Mouse (Mus musculus) erythroblast, embryonic 14.5 days (primary cell): ENCODE measurements around the gene Krt79.

Experiments
- GATA1 ChIP-seq: IDR thresholded peaks from 2 replicates; pipeline ENCODE4 v1.6.1; 2012; ENCODE audit warnings: low read length, inconsistent platforms, mixed read lengths
- TAL1 ChIP-seq: IDR thresholded peaks from 3 replicates; pipeline ENCODE4 v1.6.1; 2012; ENCODE audit warnings: low read length, inconsistent platforms, mixed read lengths

DNA sequence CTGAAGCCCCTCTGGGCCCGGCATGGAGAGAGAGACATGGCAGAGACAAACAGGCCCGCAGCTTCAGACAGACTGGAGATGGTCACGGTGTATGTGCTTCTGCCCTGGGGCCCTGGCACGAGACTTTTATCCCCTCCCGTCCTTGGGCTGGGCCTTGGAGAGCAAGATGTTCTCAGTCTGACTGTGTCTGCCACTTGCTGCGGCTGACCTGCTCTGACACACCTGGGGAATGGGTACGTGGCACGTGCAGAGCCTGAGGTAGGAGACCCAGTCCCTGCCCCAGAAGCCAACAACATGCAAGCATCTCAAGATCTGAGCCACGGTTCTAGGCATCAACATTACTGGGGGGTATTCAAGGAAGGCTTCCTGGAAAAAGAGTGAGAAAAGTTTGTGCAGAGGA lies 14.1 kb upstream of the Krt79 start, which contains the start of gene Krt78:
- no peak for TF ChIP-seq TAL1
- TF ChIP-seq GATA1: no peak
